Mouse (Mus musculus) CH12.LX (cell line): ENCODE results near the gene Prkcd. TPM values are rescaled to one million over a fixed set of nuclear protein-coding genes. Genes with fewer than 3 reads are reported as not detected.

Source experiments
- DNase-seq: peaks from one replicate; pipeline ENCODE4 v3.0.0-alpha.2; 2013; ENCODE audit errors: extremely low read depth
- H3K27ac ChIP-seq: 2 replicates; pipeline ENCODE4 v1.5.1; 2012; ENCODE audit warnings: low read depth, mild to moderate bottlenecking, control low read depth, moderate library complexity; ENCODE audit not compliant: insufficient read depth
- H3K27me3 ChIP-seq: replicated peaks from 2 replicates; pipeline ENCODE3; 2012; ENCODE audit warnings: inconsistent platforms
- H3K36me3 ChIP-seq, 2 experiments: replicated peaks in 1 of 2; 2 replicates each; pipeline versions ENCODE3 to v1.6.1; 2012; ENCODE audit warnings: inconsistent platforms in 1 of 2, low read length in 1 of 2, mild to moderate bottlenecking in 1 of 2, mixed read lengths in 1 of 2, moderate library complexity in 1 of 2; ENCODE audit not compliant: control insufficient read depth in 1 of 2, insufficient read depth in 1 of 2
- H3K4me1 ChIP-seq, 2 experiments: 2 replicates each; pipeline ENCODE4 v1.6.1; 2012; ENCODE audit warnings: inconsistent platforms in 1 of 2, moderate library complexity in 1 of 2; ENCODE audit not compliant: insufficient read depth in 2 of 2, control insufficient read depth in 1 of 2
- H3K4me2 ChIP-seq: 2 replicates; pipeline ENCODE4 v1.6.1; 2012; ENCODE audit warnings: low read depth, mild to moderate bottlenecking, control low read depth; ENCODE audit not compliant: poor library complexity, insufficient read depth, severe bottlenecking
- H3K4me3 ChIP-seq, 3 experiments: fragments of 150-350 bp in 1 of 3; sonication (generic) in 1 of 3; replicated peaks in 1 of 3; 2 replicates each; pipeline versions ENCODE3 to v1.5.1; 2011 to 2012; ENCODE audit warnings: low read depth in 2 of 3, low read length in 2 of 3, mild to moderate bottlenecking in 2 of 3, moderate library complexity in 2 of 3, control low read depth in 1 of 3, improper control_type of control experiment in 1 of 3, inconsistent platforms in 1 of 3, mixed read lengths in 1 of 3; ENCODE audit not compliant: poor library complexity in 1 of 3
- H3K79me2 ChIP-seq: replicated peaks from 2 replicates; pipeline ENCODE4 v1.6.1; 2012; ENCODE audit warnings: mild to moderate bottlenecking, moderate library complexity; ENCODE audit not compliant: control insufficient read depth, poor library complexity, insufficient read depth, severe bottlenecking; ENCODE audit errors: extremely low read depth
- H3K9ac ChIP-seq: 2 replicates; pipeline ENCODE4 v1.6.1; 2012; ENCODE audit warnings: low read depth, mild to moderate bottlenecking, control low read depth, moderate library complexity; ENCODE audit not compliant: insufficient read depth
- H3K9me3 ChIP-seq: replicated peaks from 2 replicates; pipeline ENCODE3; 2012; ENCODE audit warnings: low read length, inconsistent platforms, mixed read lengths
- BHLHE40 ChIP-seq: IDR thresholded peaks from 2 replicates; pipeline ENCODE4 v1.6.1; 2011; ENCODE audit warnings: mild to moderate bottlenecking, low read depth, low read length, improper control_type of control experiment
- CHD1 ChIP-seq: IDR thresholded peaks from 2 replicates; pipeline ENCODE4 v1.6.1; 2012; ENCODE audit warnings: low read depth, low read length, improper control_type of control experiment, inconsistent platforms
- CHD2 ChIP-seq: IDR thresholded peaks from 2 replicates; pipeline ENCODE4 v1.6.1; 2011; ENCODE audit warnings: low read length, improper control_type of control experiment
- CTCF ChIP-seq, 2 experiments: IDR thresholded peaks in 1 of 2; conservative IDR thresholded peaks in 1 of 2; 2 replicates each; pipeline ENCODE4 v1.5.1; 2011 to 2012; ENCODE audit warnings: low read depth in 2 of 2, low read length in 2 of 2, improper control_type of control experiment in 1 of 2, inconsistent platforms in 1 of 2, mild to moderate bottlenecking in 1 of 2, moderate library complexity in 1 of 2
- ELF1 ChIP-seq: IDR thresholded peaks from 2 replicates; pipeline ENCODE4 v1.6.1; 2014; ENCODE audit warnings: low read depth, mild to moderate bottlenecking, inconsistent platforms, low read length, improper control_type of control experiment
- EP300 ChIP-seq: IDR thresholded peaks from 2 replicates; pipeline ENCODE4 v1.6.1; 2011; ENCODE audit warnings: low read length, improper control_type of control experiment
- ETS1 ChIP-seq: conservative IDR thresholded peaks from 2 replicates; pipeline ENCODE4 v1.6.1; 2012; ENCODE audit warnings: low read depth, mild to moderate bottlenecking, inconsistent platforms, low read length, improper control_type of control experiment, moderate library complexity
- GABPA ChIP-seq: IDR thresholded peaks from 2 replicates; pipeline ENCODE4 v1.6.1; 2012; ENCODE audit warnings: low read depth, low read length, improper control_type of control experiment, inconsistent platforms; ENCODE audit not compliant: insufficient replicate concordance
- IRF4 ChIP-seq: IDR thresholded peaks from 2 replicates; pipeline ENCODE4 v1.6.1; 2014; ENCODE audit warnings: low read depth, mild to moderate bottlenecking, inconsistent platforms, low read length, improper control_type of control experiment
- JUN ChIP-seq: IDR thresholded peaks from 2 replicates; pipeline ENCODE4 v1.6.1; 2011; ENCODE audit warnings: low read depth, mild to moderate bottlenecking, low read length, improper control_type of control experiment, moderate library complexity; ENCODE audit not compliant: insufficient read depth
- MAX ChIP-seq: IDR thresholded peaks from 2 replicates; pipeline ENCODE4 v1.6.1; 2011; ENCODE audit warnings: low read length, improper control_type of control experiment
- MEF2A ChIP-seq: IDR thresholded peaks from 2 replicates; pipeline ENCODE4 v1.6.1; 2014; ENCODE audit warnings: low read depth, mild to moderate bottlenecking, inconsistent platforms, low read length, improper control_type of control experiment, borderline replicate concordance
- MXI1 ChIP-seq: IDR thresholded peaks from 2 replicates; pipeline ENCODE4 v1.6.1; 2011; ENCODE audit warnings: mild to moderate bottlenecking, low read depth, low read length, improper control_type of control experiment
- MYC ChIP-seq: IDR thresholded peaks from 2 replicates; pipeline ENCODE4 v1.6.1; 2011; ENCODE audit warnings: low read depth, mild to moderate bottlenecking, improper control_type of control experiment, low read length
- NELFE ChIP-seq: IDR thresholded peaks from 2 replicates; pipeline ENCODE4 v1.6.1; 2011; ENCODE audit warnings: low read depth, low read length, improper control_type of control experiment
- PAX5 ChIP-seq: IDR thresholded peaks from 2 replicates; pipeline ENCODE4 v1.6.1; 2012; ENCODE audit warnings: low read length, inconsistent platforms, mixed read lengths
- POLR2A ChIP-seq: IDR thresholded peaks from 2 replicates; pipeline ENCODE4 v1.6.1; 2011; ENCODE audit warnings: low read depth, mild to moderate bottlenecking, improper control_type of control experiment, low read length
- SIN3A ChIP-seq: IDR thresholded peaks from 2 replicates; pipeline ENCODE4 v1.6.1; 2012; ENCODE audit warnings: low read length, improper control_type of control experiment, inconsistent platforms
- TBP ChIP-seq: conservative IDR thresholded peaks from 2 replicates; pipeline ENCODE4 v1.6.1; 2011; ENCODE audit warnings: low read depth, low read length, improper control_type of control experiment
- TCF12 ChIP-seq: IDR thresholded peaks from 2 replicates; pipeline ENCODE4 v1.6.1; 2014; ENCODE audit warnings: low read depth, mild to moderate bottlenecking, inconsistent platforms, low read length, improper control_type of control experiment
- USF2 ChIP-seq: conservative IDR thresholded peaks from 2 replicates; pipeline ENCODE4 v1.6.1; 2011; ENCODE audit warnings: low read depth, low read length, improper control_type of control experiment
- ZC3H11A ChIP-seq: IDR thresholded peaks from 2 replicates; pipeline ENCODE4 v1.6.1; 2012; ENCODE audit warnings: low read depth, mild to moderate bottlenecking, inconsistent platforms, low read length, improper control_type of control experiment
- ZKSCAN1 ChIP-seq: IDR thresholded peaks from 2 replicates; pipeline ENCODE4 v1.6.1; 2012; ENCODE audit warnings: low read depth, inconsistent platforms, low read length, improper control_type of control experiment, borderline replicate concordance
- ZMIZ1 ChIP-seq: IDR thresholded peaks from 2 replicates; pipeline ENCODE4 v1.6.1; 2012; ENCODE audit warnings: low read depth, mild to moderate bottlenecking, inconsistent platforms, low read length, improper control_type of control experiment
- ZNF384 ChIP-seq: IDR thresholded peaks from 2 replicates; pipeline ENCODE4 v1.6.1; 2012; ENCODE audit warnings: low read depth, low read length, improper control_type of control experiment, inconsistent platforms
- dilution Hi-C: fragments of 300-500 bp; cut with MboI; formaldehyde crosslinking; loops from 2 replicates; pipeline ENCODE4 v1.14.3; 2020; ENCODE audit warnings: low sequenced_read_pairs; ENCODE audit not compliant: extremely low pct_unique_long_range_greater_than_20kb, extremely low pct_ligation_motif_present
- in situ Hi-C: fragments of 300-500 bp; cut with MboI; formaldehyde crosslinking; loops from 3 replicates; pipeline ENCODE4 v1.14.3; 2019; ENCODE audit warnings: low sequenced_read_pairs, low pct_ligation_motif_present, low pct_unique_long_range_greater_than_20kb, mixed read lengths
- polyA plus RNA-seq: library from polyadenylated mRNA; unstranded; fragments of >175 nt; gene quantifications from 2 replicates; pipeline ENCODE4 v1.2.1, GENCODE M21; 2012; ENCODE audit warnings: low read depth; ENCODE audit not compliant: insufficient read length
- total RNA-seq, 2 experiments: library from RNA; depleted of rRNA; stranded (reverse); fragments of 300-350 nt in 1 of 2; fragments of >200 nt in 1 of 2; gene quantifications; 2 replicates each; pipeline ENCODE4 v1.2.3; 2012 to 2014

Prkcd gene
- total and polyA plus RNA-seq, 3 experiments: 109 to 186 (median 122) TPM

GRCm38 (mm10) chr14:30609499-30609898, 16.5 kb downstream of the Prkcd start:
- no peaks in the 10 kb centered on the region for H3K27me3 ChIP-seq
- peak overlapping the region; percentile 21; the same call in 1 of the 2 replicates for H3K27ac ChIP-seq
- peaks cover 76 to 92% of the 10 kb centered on the region in 2 experiments for H3K4me1 ChIP-seq
- in situ Hi-C loops (no loop called here), dilution Hi-C loops (no loop called here)
- H3K79me2 ChIP-seq: peaks cover 30% of the 10 kb centered on the region
- H3K9me3 ChIP-seq: no peaks in the 10 kb centered on the region
- no peak overlapping the region for H3K4me3 ChIP-seq
- DNase-seq: no peak
- TF ChIP-seq USF2 (no peak), JUN (no peak), CHD2 (no peak), BHLHE40 (no peak), ETS1 (no peak), MAX (no peak), TCF12 (no peak), CTCF (conservative IDR thresholded peaks at IDR 0.05 in 1 of 2, IDR thresholded peaks at IDR 0.05 in 1 of 2; ENCODE audit: low read depth in 2 of 2, low read length in 2 of 2) (no peak)
- H3K4me2 ChIP-seq: no peak overlapping the region
- peaks cover 53 to 90% of the 10 kb centered on the region in 2 experiments for H3K36me3 ChIP-seq
- no peak overlapping the region for H3K9ac ChIP-seq

- peak overlapping the region; percentile 61 for H3K27ac ChIP-seq
- H3K79me2 ChIP-seq: peaks cover 22% of the 10 kb centered on the region
- peak overlapping the region in 1 of 3 experiments; percentile 0 for H3K4me3 ChIP-seq
- no peak for TF ChIP-seq ZMIZ1
- TF ChIP-seq MEF2A: peak; percentile 50; the same call in 1 of the 2 replicates
- TF ChIP-seq POLR2A: no peak
- peak; percentile 97 for TF ChIP-seq BHLHE40
- TF ChIP-seq MXI1: 0 out of 2 replicates have a peak, but pooled peaks have one; percentile 31
- peak; percentile 64 for TF ChIP-seq TCF12
- TF ChIP-seq JUN: no peak
- TF ChIP-seq MYC: peak; percentile 32; the same call in 1 of the 2 replicates
- TF ChIP-seq MAX: no peak; the same call in 1 of the 2 replicates
- TF ChIP-seq ETS1: peak; percentile 44
- in situ Hi-C loops (no loop called here), dilution Hi-C loops (no loop called here)
- DNase-seq: no peak
- no peaks in the 10 kb centered on the region for H3K9me3 ChIP-seq
- peaks cover 58 to 91% of the 10 kb centered on the region in 2 experiments for H3K36me3 ChIP-seq
- no peak overlapping the region; the same call in 1 of the 2 replicates for H3K9ac ChIP-seq
- H3K4me2 ChIP-seq: peak overlapping the region; percentile 18; the same call in 1 of the 2 replicates
- no peaks in the 10 kb centered on the region for H3K27me3 ChIP-seq
- peaks cover 67 to 84% of the 10 kb centered on the region in 2 experiments for H3K4me1 ChIP-seq
Observed at GRCm38 (mm10) chr14:30608176-30608575, 17.8 kb downstream of the Prkcd start.

GRCm38 (mm10) chr14:30607696-30608095, 18.3 kb downstream of the Prkcd start:
- H3K27me3 ChIP-seq: no peaks in the 10 kb centered on the region
- H3K4me3 ChIP-seq: peak overlapping the region in 1 of 3 experiments; percentile 18
- H3K27ac ChIP-seq: peak overlapping the region; percentile 69
- H3K9ac ChIP-seq: no peak overlapping the region
- peaks cover 59 to 91% of the 10 kb centered on the region in 2 experiments for H3K36me3 ChIP-seq
- peaks cover 63 to 79% of the 10 kb centered on the region in 2 experiments for H3K4me1 ChIP-seq
- dilution Hi-C loops: no loop called here
- peak overlapping the region; percentile 18; the same call in 1 of the 2 replicates for H3K4me2 ChIP-seq
- H3K79me2 ChIP-seq: peaks cover 22% of the 10 kb centered on the region
- no peaks in the 10 kb centered on the region for H3K9me3 ChIP-seq
- in situ Hi-C loops: no loop called here
- DNase-seq: peak; percentile 95
- TF ChIP-seq GABPA (no peak), EP300 (peak; percentile 81), ELF1 (no peak), IRF4 (peak; percentile 95), JUN (no peak), CHD1 (no peak), PAX5 (no peak), ZKSCAN1 (no peak), ZC3H11A (no peak), ZMIZ1 (no peak), MYC (peak; percentile 90), MEF2A (peak; percentile 75; the same call in 1 of the 2 replicates), NELFE (no peak), ZNF384 (no peak), SIN3A (peak; percentile 61; the same call in 1 of the 2 replicates), TBP (no peak)
